Mouse (Mus musculus): ENCODE data around the gene Hgf. TPM values are rescaled to one million over a fixed set of nuclear protein-coding genes. Genes with fewer than 3 reads are reported as not detected.

The Hgf gene
- total RNA-seq, 2 experiments from 2014 or later, result 0.56 to 0.70 TPM

Other genes with a start within 250 kb of the Hgf start
- gene Gm28710, start 238.3 kb downstream of the Hgf start, total RNA-seq (2021), result not detected